Mouse (Mus musculus): ENCODE measurements around the gene Olfr90.

DNA sequence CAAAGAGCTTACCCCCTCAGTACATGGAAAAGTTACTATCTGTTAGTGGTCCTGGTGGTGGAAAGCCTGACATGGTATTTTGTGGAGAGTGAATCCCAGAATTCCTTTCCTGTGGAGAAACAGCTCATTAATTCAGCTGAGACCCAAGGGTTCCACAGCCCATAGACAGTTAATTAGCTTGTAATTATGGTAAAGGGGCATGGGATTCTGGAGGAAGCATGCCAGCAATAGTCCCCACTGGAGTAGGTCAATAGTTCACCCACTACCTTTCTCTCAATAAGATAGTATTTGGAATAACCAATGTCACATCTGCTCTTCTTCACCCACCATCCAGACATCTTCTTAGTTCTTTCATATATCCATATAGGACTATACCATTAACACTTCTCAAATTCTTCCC is at the start of gene Olfr90:
- TF ChIP-seq CTCF (IDR thresholded peaks at IDR 0.05) (no peak), EP300 (IDR thresholded peaks at IDR 0.05) (no peak)

All from lung, postnatal 0 days (tissue).